Mouse (Mus musculus) heart, adult 2 months (tissue): Measurements from ENCODE around the gene Col4a2.

Experiments
- CTCF ChIP-seq: fragments of 200-600 bp; IDR thresholded peaks from 2 replicates; pipeline ENCODE4 v1.8.1; 2022; ENCODE audit warnings: antibody characterized with exemption, mild to moderate bottlenecking, moderate library complexity
- POLR2A ChIP-seq: fragments of 200-500 bp; IDR thresholded peaks from 2 replicates; pipeline ENCODE4 v1.6.1; 2011; ENCODE audit warnings: mild to moderate bottlenecking, low read depth, low read length, control low read depth; ENCODE audit not compliant: insufficient read depth

- TF ChIP-seq CTCF: no peak
- no peak for TF ChIP-seq POLR2A
Measured at GRCm38 (mm10) chr8:11351355-11351754, 38.8 kb downstream of the Col4a2 start.
